ENCODE assay signal across 8 mouse cellular contexts in the genomic region with DNA sequence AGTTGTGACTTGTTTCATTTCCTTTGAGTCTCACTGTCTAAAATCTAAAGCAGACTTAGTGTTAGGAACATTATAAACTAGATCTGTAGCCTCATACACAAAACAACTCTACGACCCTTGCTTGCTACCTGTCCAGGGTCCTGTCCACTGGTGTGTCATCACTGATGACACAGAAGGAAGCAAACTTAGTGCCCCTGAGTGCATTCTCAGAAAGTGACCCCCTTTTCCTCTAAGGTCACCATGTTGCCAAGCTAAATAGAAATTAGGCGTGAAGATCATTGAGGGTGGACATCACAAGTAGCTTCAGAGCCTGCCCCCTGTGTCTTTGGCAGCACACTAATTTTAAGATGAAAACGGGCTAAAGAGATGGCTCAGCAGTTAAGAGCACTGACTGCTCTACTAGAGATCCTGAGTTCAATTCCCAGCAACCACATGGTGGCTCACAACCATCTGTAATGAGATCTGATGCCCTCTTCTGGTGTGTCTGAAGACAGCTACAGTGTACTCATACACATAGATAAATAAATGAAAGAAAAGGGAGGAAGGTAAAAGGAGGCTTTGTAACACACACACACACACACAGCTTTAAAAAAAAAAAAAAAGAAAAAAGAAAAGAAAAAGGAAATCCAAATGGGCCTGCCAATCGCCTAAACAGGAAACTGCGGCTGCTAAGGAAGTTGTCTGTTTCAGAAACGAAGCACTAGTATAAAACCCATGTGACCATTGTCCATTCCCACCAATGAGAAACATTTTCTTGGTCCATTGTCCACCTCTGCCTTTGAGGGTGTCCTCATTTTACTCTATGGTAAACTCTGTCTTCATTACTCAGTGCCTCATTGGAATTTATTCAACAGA. TPM values are rescaled to one million over a fixed set of nuclear protein-coding genes. Genes with fewer than 3 reads are reported as not detected.
DNase-seq lines count a peak whose midpoint lies in the region; ATAC-seq and TF ChIP-seq lines count a peak whose summit lies in the region.

No protein-coding gene starts in this region.

- H3K27me3 ChIP-seq in kidney, embryonic 14.5 days (ENCODE audit: control insufficient read depth, insufficient read depth, low read length), result no peaks in the 10 kb centered on the region
- H3K27me3 ChIP-seq in hindbrain, embryonic 16.5 days (replicated peaks; ENCODE audit: control insufficient read depth, insufficient read depth, low read length), result no peaks in the 10 kb centered on the region
- no peaks in the 10 kb centered on the region for H3K27me3 ChIP-seq in midbrain, embryonic 14.5 days (ENCODE audit: control insufficient read depth, insufficient read depth, low read length)

- no peak for TF ChIP-seq POLR2A in cortical plate, adult 2 months (IDR thresholded peaks at IDR 0.05; ENCODE audit: extremely low read depth, insufficient read depth, low read length)

- WGBS in kidney, embryonic 14.5 days, result 69% methylated on average over 6 of the region's 6 CpGs
- WGBS in hindbrain, embryonic 16.5 days, result 77% methylated on average over 6 of the region's 6 CpGs
- 73% methylated on average over 6 of the region's 6 CpGs for WGBS in midbrain, embryonic 14.5 days

- H3K4me3 ChIP-seq in kidney, embryonic 14.5 days (ENCODE audit: low read length), result peak overlapping the region; percentile 48
- H3K4me3 ChIP-seq in cortical plate, adult 2 months (ENCODE audit: insufficient read depth, low read length), result peak overlapping the region; percentile 46; the same call in 1 of the 2 replicates
- peak overlapping the region; percentile 65 for H3K4me3 ChIP-seq in hindbrain, embryonic 16.5 days (ENCODE audit: low read length)
- H3K4me3 ChIP-seq in midbrain, embryonic 14.5 days (replicated peaks; ENCODE audit: low read depth, low read length), result peak overlapping the region; percentile 79

- H3K4me1 ChIP-seq in kidney, embryonic 14.5 days (ENCODE audit: control insufficient read depth, insufficient read depth, low read length), result peaks cover 12% of the 10 kb centered on the region; the same call in 1 of the 2 replicates
- no peaks in the 10 kb centered on the region for H3K4me1 ChIP-seq in cortical plate, adult 2 months (ENCODE audit: control insufficient read depth, insufficient read depth, low read length)
- peaks cover 12% of the 10 kb centered on the region for H3K4me1 ChIP-seq in hindbrain, embryonic 16.5 days (ENCODE audit: control insufficient read depth, insufficient read depth, low read depth, low read length)
- peaks cover 8% of the 10 kb centered on the region for H3K4me1 ChIP-seq in midbrain, embryonic 14.5 days (ENCODE audit: control insufficient read depth, insufficient read depth, low read length)

- no peak for TF ChIP-seq CTCF in cortical plate, adult 2 months (IDR thresholded peaks at IDR 0.05; ENCODE audit: extremely low read depth, insufficient read depth, low read length)

- no peaks in the 10 kb centered on the region for H3K9me3 ChIP-seq in kidney, embryonic 14.5 days (ENCODE audit: control insufficient read depth, low read length)
- H3K9me3 ChIP-seq in hindbrain, embryonic 16.5 days (ENCODE audit: control insufficient read depth, low read length), result no peaks in the 10 kb centered on the region
- no peaks in the 10 kb centered on the region for H3K9me3 ChIP-seq in midbrain, embryonic 14.5 days (ENCODE audit: control insufficient read depth, low read length)

- peak overlapping the region; percentile 62 for H3K4me2 ChIP-seq in kidney, embryonic 14.5 days (replicated peaks; ENCODE audit: low read depth, low read length)
- H3K4me2 ChIP-seq in hindbrain, embryonic 16.5 days (ENCODE audit: low read length), result peak overlapping the region; percentile 57
- peak overlapping the region; percentile 68 for H3K4me2 ChIP-seq in midbrain, embryonic 14.5 days (ENCODE audit: low read length)

- H3K36me3 ChIP-seq in kidney, embryonic 14.5 days (ENCODE audit: control insufficient read depth, insufficient read depth, low read length), result peaks cover 21% of the 10 kb centered on the region
- H3K36me3 ChIP-seq in hindbrain, embryonic 16.5 days (ENCODE audit: control insufficient read depth, insufficient read depth, low read length), result peaks cover 6% of the 10 kb centered on the region
- peaks cover 18% of the 10 kb centered on the region for H3K36me3 ChIP-seq in midbrain, embryonic 14.5 days (ENCODE audit: control insufficient read depth, insufficient read depth, low read length)

- peak overlapping the region; percentile 81 for H3K27ac ChIP-seq in kidney, embryonic 14.5 days (ENCODE audit: low read depth, low read length)
- H3K27ac ChIP-seq in cortical plate, adult 2 months (ENCODE audit: insufficient read depth, low read length), result no peak overlapping the region
- no peak overlapping the region for H3K27ac ChIP-seq in hindbrain, embryonic 16.5 days (ENCODE audit: low read depth, low read length)
- H3K27ac ChIP-seq in midbrain, embryonic 14.5 days (replicated peaks; ENCODE audit: low read depth, low read length), result no peak overlapping the region

- DNase-seq in kidney, postnatal 14 days, result no peak
- no peak for DNase-seq in midbrain, embryonic 14.5 days
- DNase-seq in layer of hippocampus, adult 8-10 months (ENCODE audit: low spot score in 2 of 2), result no peak
- no peak for DNase-seq in c-Kit-positive CD71-positive TER-119-positive erythroid progenitor cells, embryonic 14.5 days (ENCODE audit: low spot score)
- DNase-seq in left cerebral cortex, adult 11 months (ENCODE audit: low spot score), result no peak

- no peak for ATAC-seq in kidney, embryonic 14.5 days (ENCODE audit: low FRiP score, low TSS enrichment)
- no peak for ATAC-seq in hindbrain, embryonic 16.5 days
- ATAC-seq in midbrain, embryonic 14.5 days (ENCODE audit: low FRiP score, low TSS enrichment), result no peak

- H3K9ac ChIP-seq in kidney, embryonic 14.5 days (ENCODE audit: low read depth, low read length), result peak overlapping the region; percentile 63; the same call in 1 of the 2 replicates
- H3K9ac ChIP-seq in hindbrain, embryonic 16.5 days (ENCODE audit: low read depth, low read length), result no peak overlapping the region; the same call in 1 of the 2 replicates
- peak overlapping the region; percentile 48; the same call in 1 of the 2 replicates for H3K9ac ChIP-seq in midbrain, embryonic 14.5 days (replicated peaks; ENCODE audit: low read length)

RNA-seq across cellular contexts. Expression of gene Abcf2, which starts 1.1 kb away (rescaled TPM):
- 102 and 121 TPM in 2 replicates for polyA plus RNA-seq in kidney, embryonic 14.5 days (2014; fragmentation: Nextera tagmentation; extraction: Ambion mirVana)
- 83.6 and 87.1 TPM in 2 replicates for polyA plus RNA-seq in cortical plate, adult 2 months (2012; rRNA removed)
- polyA plus RNA-seq in hindbrain, embryonic 16.5 days (2015; fragmentation: Nextera tagmentation; extraction: Ambion mirVana), result 80.9 and 84.8 TPM in 2 replicates
- polyA plus RNA-seq in midbrain, embryonic 14.5 days (2014; fragmentation: Nextera tagmentation; extraction: Ambion mirVana), result 79.3 and 88.1 TPM in 2 replicates
- total RNA-seq in layer of hippocampus, adult 8-10 months (2022), result 10 to 100 TPM; 75.3 to 86.0 (median 78.3) TPM

RNA-seq across cellular contexts. Expression of gene Chpf2, which starts 8.2 kb away (rescaled TPM):
- 8.3 and 11.0 TPM in 2 replicates for polyA plus RNA-seq in kidney, embryonic 14.5 days (2014; fragmentation: Nextera tagmentation; extraction: Ambion mirVana)
- polyA plus RNA-seq in cortical plate, adult 2 months (2012; rRNA removed), result 55.1 and 62.2 TPM in 2 replicates
- polyA plus RNA-seq in hindbrain, embryonic 16.5 days (2015; fragmentation: Nextera tagmentation; extraction: Ambion mirVana), result 20.6 and 21.9 TPM in 2 replicates
- 12.4 and 19.4 TPM in 2 replicates for polyA plus RNA-seq in midbrain, embryonic 14.5 days (2014; fragmentation: Nextera tagmentation; extraction: Ambion mirVana)
- 10 to 100 TPM; 68.4 to 78.7 (median 75.5) TPM for total RNA-seq in layer of hippocampus, adult 8-10 months (2022)

RNA-seq across cellular contexts. Expression of gene 4931409K22Rik, which starts 21.7 kb away (rescaled TPM):
- 0.26 and 0.34 TPM in 2 replicates for polyA plus RNA-seq in kidney, embryonic 14.5 days (2014; fragmentation: Nextera tagmentation; extraction: Ambion mirVana)
- 0.04 and 0.11 TPM in 2 replicates for polyA plus RNA-seq in cortical plate, adult 2 months (2012; rRNA removed)
- polyA plus RNA-seq in hindbrain, embryonic 16.5 days (2015; fragmentation: Nextera tagmentation; extraction: Ambion mirVana), result 0.13 and 0.15 TPM in 2 replicates
- not detected in 2 replicates for polyA plus RNA-seq in midbrain, embryonic 14.5 days (2014; fragmentation: Nextera tagmentation; extraction: Ambion mirVana)
- under 1 TPM in 1 of 4 experiments, not detected in 3; 0.36 TPM for total RNA-seq in layer of hippocampus, adult 8-10 months (2022)

RNA-seq across cellular contexts. Expression of gene Asb10, which starts 37.6 kb away (rescaled TPM):
- 0.54 and 0.91 TPM in 2 replicates for polyA plus RNA-seq in kidney, embryonic 14.5 days (2014; fragmentation: Nextera tagmentation; extraction: Ambion mirVana)
- 0.40 and 0.42 TPM in 2 replicates for polyA plus RNA-seq in cortical plate, adult 2 months (2012; rRNA removed)
- 0.18 and 0.21 TPM in 2 replicates for polyA plus RNA-seq in hindbrain, embryonic 16.5 days (2015; fragmentation: Nextera tagmentation; extraction: Ambion mirVana)
- polyA plus RNA-seq in midbrain, embryonic 14.5 days (2014; fragmentation: Nextera tagmentation; extraction: Ambion mirVana), result 0.09 and 0.12 TPM in 2 replicates
- 1 to 10 TPM in 2 of 4 experiments, under 1 TPM in 2; 0.19 to 5.8 (median 3.0) TPM for total RNA-seq in layer of hippocampus, adult 8-10 months (2022)

RNA-seq across cellular contexts. Expression of gene Smarcd3, which starts 45.9 kb away (rescaled TPM):
- 40.4 and 41.1 TPM in 2 replicates for polyA plus RNA-seq in kidney, embryonic 14.5 days (2014; fragmentation: Nextera tagmentation; extraction: Ambion mirVana)
- polyA plus RNA-seq in cortical plate, adult 2 months (2012; rRNA removed), result 97.8 and 97.9 TPM in 2 replicates
- 128 and 133 TPM in 2 replicates for polyA plus RNA-seq in hindbrain, embryonic 16.5 days (2015; fragmentation: Nextera tagmentation; extraction: Ambion mirVana)
- 158 and 199 TPM in 2 replicates for polyA plus RNA-seq in midbrain, embryonic 14.5 days (2014; fragmentation: Nextera tagmentation; extraction: Ambion mirVana)
- total RNA-seq in layer of hippocampus, adult 8-10 months (2022), result 10 to 100 TPM; 85.5 to 92.0 (median 89.1) TPM
